ENCODE assay signal across 8 mouse cellular contexts in genomic region chr9:50171826-50172464, GRCm38 (mm10).
DNase-seq lines count a peak whose midpoint lies in the region; ATAC-seq and TF ChIP-seq lines count a peak whose summit lies in the region.

No protein-coding gene starts in this region.

- intact Hi-C loops in heart, postnatal 14 days (cut with DNase I) = loop anchor here (1.0 to 5.0 kb wide), 3 partner anchors 460 to 678 kb away; no protein-coding TSS in a partner anchor

- WGBS in forebrain, embryonic 14.5 days = 40% methylated on average over 7 of the region's 7 CpGs
- WGBS in liver, postnatal 0 days (ENCODE audit: insufficient replicate concordance) = 43% methylated on average over 7 of the region's 7 CpGs

- ATAC-seq in forebrain, embryonic 14.5 days = peak; percentile 77
- ATAC-seq in liver, postnatal 0 days = no peak

- no peaks in the 10 kb centered on the region for H3K9me3 ChIP-seq in forebrain, embryonic 14.5 days (replicated peaks; ENCODE audit: control insufficient read depth, low read length)
- no peaks in the 10 kb centered on the region for H3K9me3 ChIP-seq in liver, postnatal 0 days (ENCODE audit: low read length)

- no peak overlapping the region for H3K4me2 ChIP-seq in forebrain, embryonic 14.5 days (ENCODE audit: low read length)
- H3K4me2 ChIP-seq in liver, postnatal 0 days (ENCODE audit: low read depth, low read length) = no peak overlapping the region

- no peaks in the 10 kb centered on the region for H3K4me1 ChIP-seq in forebrain, embryonic 14.5 days (ENCODE audit: control insufficient read depth, insufficient read depth, low read length)
- H3K4me1 ChIP-seq in liver, postnatal 0 days (ENCODE audit: insufficient read depth) = no peaks in the 10 kb centered on the region

- H3K9ac ChIP-seq in forebrain, embryonic 14.5 days (ENCODE audit: low read length) = no peak overlapping the region
- H3K9ac ChIP-seq in liver, postnatal 0 days (replicated peaks) = no peak overlapping the region

- no peaks in the 10 kb centered on the region for H3K27me3 ChIP-seq in forebrain, embryonic 14.5 days (replicated peaks; ENCODE audit: control insufficient read depth, insufficient read depth, low read length)
- no peaks in the 10 kb centered on the region for H3K27me3 ChIP-seq in liver, postnatal 0 days (ENCODE audit: insufficient read depth, low read length)

- no peaks in the 10 kb centered on the region for H3K36me3 ChIP-seq in forebrain, embryonic 14.5 days (ENCODE audit: control insufficient read depth, insufficient read depth, low read length)
- H3K36me3 ChIP-seq in liver, postnatal 0 days (replicated peaks; ENCODE audit: insufficient read depth, low read length) = no peaks in the 10 kb centered on the region

- no peak overlapping the region for H3K4me3 ChIP-seq in forebrain, embryonic 14.5 days (ENCODE audit: low read depth, low read length)
- H3K4me3 ChIP-seq in liver, postnatal 0 days (ENCODE audit: low read depth, low read length) = no peak overlapping the region

- DNase-seq in Muller cell, postnatal 12 days (ENCODE audit: inconsistent ontology term) = peak; percentile 87
- peak; percentile 62 for DNase-seq in cerebellum, adult 11 months
- DNase-seq in forebrain, embryonic 14.5 days (ENCODE audit: low spot score) = peak; percentile 96
- peak; percentile 45 to 73 for DNase-seq in heart, postnatal 14 days
- peak; percentile 75 to 80 for DNase-seq in kidney, postnatal 36 days
- peak; percentile 27 for DNase-seq in liver, postnatal 0 days
- peak; percentile 79 for DNase-seq in retina, postnatal 7 days (ENCODE audit: low read depth, low spot score)
- no peak for DNase-seq in spleen, postnatal 10 days (ENCODE audit: low spot score in 2 of 2)

- peak; percentile 69 for TF ChIP-seq CTCF in liver, postnatal 0 days (IDR thresholded peaks at IDR 0.05; ENCODE audit: low read depth)

- no peak overlapping the region for H3K27ac ChIP-seq in forebrain, embryonic 14.5 days (ENCODE audit: low read depth, low read length)
- no peak overlapping the region for H3K27ac ChIP-seq in liver, postnatal 0 days (ENCODE audit: low read depth)

- TF ChIP-seq EP300 in liver, postnatal 0 days (IDR thresholded peaks at IDR 0.05; ENCODE audit: low read depth) = no peak

Comparison
In these comparisons a context has a peak if more than half of its experiments do, and no peak if none do; other contexts are left out.
1. DNase-seq: peak in Muller cell, postnatal 12 days (single experiment), cerebellum, adult 11 months (single experiment), forebrain, embryonic 14.5 days (single experiment), heart, postnatal 14 days (2 of 2), kidney, postnatal 36 days (2 of 2), liver, postnatal 0 days (single experiment) and retina, postnatal 7 days (single experiment); none in spleen, postnatal 10 days (0 of 2).